9 mouse cellular contexts compared by ENCODE assay signal in the genomic region with DNA sequence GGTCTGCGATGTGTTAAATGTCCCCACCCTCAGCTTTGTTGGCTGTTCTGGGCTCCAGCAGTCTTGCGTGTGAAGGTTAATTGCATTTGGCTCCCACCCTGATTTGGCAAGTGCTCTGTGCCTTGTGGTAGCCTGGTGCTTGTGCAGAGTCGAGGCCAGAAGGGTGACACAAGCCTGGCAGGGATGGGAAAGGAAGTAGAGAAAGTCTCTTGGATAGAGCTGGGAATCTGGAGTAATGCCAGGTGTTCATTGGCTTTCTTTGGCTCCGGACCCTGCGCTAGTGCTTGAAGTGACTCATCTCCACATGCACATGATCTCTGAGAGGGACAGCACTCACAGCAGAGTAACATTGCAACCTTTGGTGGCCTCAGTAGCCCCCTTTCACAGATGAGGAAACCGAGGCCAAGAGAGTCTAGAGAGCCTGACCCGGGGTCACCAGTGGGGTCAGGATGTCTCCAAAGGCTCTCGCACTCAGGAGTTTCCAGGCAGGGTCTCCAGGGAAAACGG.
DNase-seq lines count a peak whose midpoint lies in the region; ATAC-seq lines count a peak whose summit lies in the region.
"Had no signal": no experiment of that assay in that cellular context is flagged by ENCODE, and none has a peak within 500 bp of the region (broad histone marks: within the 10 kb centered on the region; RNA-seq: fewer than 3 reads in every experiment).

No protein-coding gene starts in this region.

- H3K4me1 ChIP-seq in embryonic facial prominence, embryonic 15.5 days: peaks cover 11% of the 10 kb centered on the region
- H3K4me1 ChIP-seq in stomach, embryonic 15.5 days: 0 out of 2 replicates have a peak, but pooled peaks cover 13% of the 10 kb centered on the region
- H3K4me1 ChIP-seq: megakaryocyte, embryonic 14.5 days had no signal

- H3K36me3 ChIP-seq in embryonic facial prominence, embryonic 15.5 days: no peaks in the 10 kb centered on the region
- no peaks in the 10 kb centered on the region for H3K36me3 ChIP-seq in stomach, embryonic 15.5 days

- H3K9ac ChIP-seq in embryonic facial prominence, embryonic 15.5 days: no peak overlapping the region; the same call in 1 of the 2 replicates
- 0 out of 2 replicates have a peak overlapping the region, but pooled peaks have one; percentile 6 for H3K9ac ChIP-seq in stomach, embryonic 15.5 days

- H3K9me3 ChIP-seq in embryonic facial prominence, embryonic 15.5 days (replicated peaks): no peaks in the 10 kb centered on the region
- no peaks in the 10 kb centered on the region for H3K9me3 ChIP-seq in stomach, embryonic 15.5 days

- peak overlapping the region; percentile 90 for H3K4me2 ChIP-seq in embryonic facial prominence, embryonic 15.5 days (replicated peaks)
- H3K4me2 ChIP-seq in stomach, embryonic 15.5 days: peak overlapping the region; percentile 94

- 36% methylated on average over 9 of the region's 9 CpGs for WGBS in embryonic facial prominence, embryonic 15.5 days
- WGBS in stomach, embryonic 15.5 days: 24% methylated on average over 9 of the region's 9 CpGs

- ATAC-seq in embryonic facial prominence, embryonic 15.5 days (ENCODE audit: insufficient number of reproducible peaks, low FRiP score, low TSS enrichment, low read depth): peak; percentile 4; the same call in 1 of the 2 replicates
- ATAC-seq in stomach, embryonic 15.5 days (ENCODE audit: insufficient read depth, low FRiP score, low read depth): peak; percentile 10; the same call in 1 of the 2 replicates

- peak; percentile 40 for DNase-seq in urinary bladder, postnatal 14 days (ENCODE audit: low spot score)
- DNase-seq in urinary bladder, postnatal 4 days (ENCODE audit: low spot score in 2 of 2): no peak
- peak; percentile 42 to 60 for DNase-seq in heart, adult 9 months (ENCODE audit: low spot score in 2 of 2)
- DNase-seq in kidney, postnatal 25 days: peak; percentile 10 to 28
- DNase-seq in lung, postnatal 10 days: peak; percentile 74
- DNase-seq in urinary bladder, postnatal 10 days (ENCODE audit: low spot score): no peak

- H3K27ac ChIP-seq in embryonic facial prominence, embryonic 15.5 days (replicated peaks): no peak overlapping the region
- H3K27ac ChIP-seq in stomach, embryonic 15.5 days: no peak overlapping the region

- H3K27me3 ChIP-seq in embryonic facial prominence, embryonic 15.5 days: no peaks in the 10 kb centered on the region
- no peaks in the 10 kb centered on the region; the same call in 1 of the 2 replicates for H3K27me3 ChIP-seq in stomach, embryonic 15.5 days (replicated peaks)

- peak overlapping the region; percentile 48 for H3K4me3 ChIP-seq in embryonic facial prominence, embryonic 15.5 days (replicated peaks)
- peak overlapping the region; percentile 43 for H3K4me3 ChIP-seq in stomach, embryonic 15.5 days (replicated peaks)

Comparison
In these comparisons a context has a peak if more than half of its experiments do, and no peak if none do; other contexts are left out.
1. DNase-seq: peak in urinary bladder, postnatal 14 days (single experiment), heart, adult 9 months (2 of 2), kidney, postnatal 25 days (2 of 2) and lung, postnatal 10 days (single experiment); none in urinary bladder, postnatal 4 days (0 of 2) and urinary bladder, postnatal 10 days (single experiment).